Mouse (Mus musculus): ENCODE measurements at regions not wholly inside any gene's neighbourhood (a gene's known extent, or its start where the extent isn't known, plus 50 kb on each side); places are given as distances from the start of the nearest gene placed in this dataset.
"Not testable (repeated sequence)": the region's sequence is repeated elsewhere in the genome, so short reads cannot be mapped to it uniquely, and the experiment has no call there.

GRCm38 (mm10) chrX:94849549-94849948 is 125.2 kb downstream of the Zxdb start:
- H3K27me3 ChIP-seq (replicated peaks; ENCODE audit: control insufficient read depth, insufficient read depth, low read length); H3K4me3 ChIP-seq (ENCODE audit: low read depth, low read length); H3K4me2 ChIP-seq; H3K36me3 ChIP-seq (ENCODE audit: control insufficient read depth, insufficient read depth, low read length); H3K27ac ChIP-seq (ENCODE audit: low read depth, low read length); DNase-seq (ENCODE audit: low spot score); H3K4me1 ChIP-seq (replicated peaks; ENCODE audit: control insufficient read depth, insufficient read depth, low read length); H3K9ac ChIP-seq (ENCODE audit: low read depth, low read length); H3K9me3 ChIP-seq (ENCODE audit: control insufficient read depth, low read length); ATAC-seq (replicated peaks; ENCODE audit: low FRiP score): not testable (repeated sequence)
- 92% methylated on average over 1 of the region's 3 CpGs for WGBS

DNA sequence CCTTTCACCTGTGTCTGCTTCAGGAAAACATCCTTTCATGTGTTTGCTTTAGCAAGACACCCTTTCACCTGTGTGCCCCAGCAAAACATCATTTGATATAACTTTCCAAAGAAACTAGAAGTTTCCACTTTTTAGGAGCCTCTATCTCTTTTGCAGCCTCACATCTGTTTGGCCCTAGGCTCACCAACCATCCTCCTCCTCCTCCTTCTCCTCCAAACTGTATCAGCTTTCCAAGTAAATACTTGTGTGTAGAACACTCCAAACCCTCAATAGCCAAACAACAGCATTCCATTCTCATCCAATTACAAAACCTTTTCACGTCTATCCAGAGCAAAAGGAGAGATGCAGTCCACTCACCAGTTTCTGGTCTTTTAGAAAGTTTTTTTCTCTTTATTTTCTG is 133.1 kb downstream of the Zxdb start:
- no peak for ATAC-seq (replicated peaks; ENCODE audit: low FRiP score)
- no peaks in the 10 kb centered on the region for H3K4me1 ChIP-seq (replicated peaks; ENCODE audit: control insufficient read depth, insufficient read depth, low read length)
- no peaks in the 10 kb centered on the region for H3K36me3 ChIP-seq (ENCODE audit: control insufficient read depth, insufficient read depth, low read length)
- H3K4me3 ChIP-seq (ENCODE audit: low read depth, low read length) = no peak overlapping the region
- no peak overlapping the region for H3K9ac ChIP-seq (ENCODE audit: low read depth, low read length)
- H3K4me2 ChIP-seq = no peak overlapping the region
- H3K27ac ChIP-seq (ENCODE audit: low read depth, low read length) = no peak overlapping the region
- H3K27me3 ChIP-seq (replicated peaks; ENCODE audit: control insufficient read depth, insufficient read depth, low read length) = peaks cover 3% of the 10 kb centered on the region; the same call in 1 of the 2 replicates
- DNase-seq (ENCODE audit: low spot score) = no peak
- 56% methylated on average over 1 of the region's 1 CpGs for WGBS
- no peaks in the 10 kb centered on the region for H3K9me3 ChIP-seq (ENCODE audit: control insufficient read depth, low read length)

DNA sequence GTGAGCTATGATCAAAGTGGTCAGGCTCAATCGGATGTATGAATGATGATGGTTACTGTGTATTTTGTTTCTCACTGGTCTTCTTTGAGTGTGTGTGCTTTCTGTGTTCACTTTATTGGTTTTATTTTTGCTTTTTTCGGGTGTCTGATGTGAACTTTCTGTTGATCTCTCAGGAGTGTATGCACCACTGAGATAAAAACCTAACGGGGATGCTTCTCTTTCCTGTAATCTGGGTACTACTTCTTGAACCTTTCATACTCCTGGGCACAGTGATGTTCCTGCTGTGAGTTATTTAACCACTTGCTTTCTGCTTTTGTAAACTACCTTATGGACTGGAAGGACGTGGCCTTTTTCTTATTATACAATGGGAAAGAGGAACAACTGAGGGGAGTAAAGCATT is 133.6 kb downstream of the Zxdb start:
- Histone ChIP-seq H3K4me2 (no peak overlapping the region), H3K4me3 (ENCODE audit: low read depth, low read length) (no peak overlapping the region), H3K36me3 (ENCODE audit: control insufficient read depth, insufficient read depth, low read length) (no peaks in the 10 kb centered on the region), H3K9me3 (ENCODE audit: control insufficient read depth, low read length) (no peaks in the 10 kb centered on the region), H3K27ac (ENCODE audit: low read depth, low read length) (no peak overlapping the region), H3K27me3 (replicated peaks; ENCODE audit: control insufficient read depth, insufficient read depth, low read length) (peaks cover 3% of the 10 kb centered on the region; the same call in 1 of the 2 replicates), H3K9ac (ENCODE audit: low read depth, low read length) (no peak overlapping the region), H3K4me1 (replicated peaks; ENCODE audit: control insufficient read depth, insufficient read depth, low read length) (no peaks in the 10 kb centered on the region)
- DNase-seq (ENCODE audit: low spot score) (no peak), ATAC-seq (replicated peaks; ENCODE audit: low FRiP score) (no peak)
- 56% methylated on average over 4 of the region's 4 CpGs for WGBS

DNA sequence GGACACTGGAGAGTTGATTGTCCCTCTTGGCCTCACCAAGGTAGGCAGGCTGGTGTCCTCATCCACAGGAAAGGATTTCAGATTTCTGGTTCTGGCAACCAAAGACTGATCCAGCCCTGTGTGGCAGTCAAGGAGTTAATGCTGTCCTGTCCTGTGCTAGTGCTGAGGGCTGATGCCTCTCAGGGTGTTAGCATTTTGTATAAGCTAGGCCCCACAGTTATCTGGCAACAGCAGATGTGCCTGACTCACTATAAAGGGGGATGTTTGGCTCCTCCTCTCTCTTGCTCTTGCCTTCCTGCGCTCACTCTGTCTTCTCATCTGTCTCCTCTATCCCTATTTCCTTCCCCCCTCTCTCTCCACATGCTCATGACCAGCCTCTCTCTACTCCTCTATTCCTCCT is 138.8 kb downstream of the Zxdb start:
- Histone ChIP-seq H3K4me2 (0 out of 2 replicates have a peak overlapping the region, but pooled peaks have one; percentile 7), H3K9me3 (ENCODE audit: control insufficient read depth, low read length) (no peaks in the 10 kb centered on the region), H3K27ac (ENCODE audit: low read depth, low read length) (peak overlapping the region; percentile 55), H3K27me3 (replicated peaks; ENCODE audit: control insufficient read depth, insufficient read depth, low read length) (0 out of 2 replicates have a peak, but pooled peaks cover 3% of the 10 kb centered on the region), H3K4me3 (ENCODE audit: low read depth, low read length) (no peak overlapping the region), H3K36me3 (ENCODE audit: control insufficient read depth, insufficient read depth, low read length) (no peaks in the 10 kb centered on the region), H3K4me1 (replicated peaks; ENCODE audit: control insufficient read depth, insufficient read depth, low read length) (no peaks in the 10 kb centered on the region), H3K9ac (ENCODE audit: low read depth, low read length) (no peak overlapping the region)
- 20% methylated on average over 1 of the region's 1 CpGs for WGBS
- ATAC-seq (replicated peaks; ENCODE audit: low FRiP score) = peak; percentile 94
- peak; percentile 36 for DNase-seq (ENCODE audit: low spot score)

DNA sequence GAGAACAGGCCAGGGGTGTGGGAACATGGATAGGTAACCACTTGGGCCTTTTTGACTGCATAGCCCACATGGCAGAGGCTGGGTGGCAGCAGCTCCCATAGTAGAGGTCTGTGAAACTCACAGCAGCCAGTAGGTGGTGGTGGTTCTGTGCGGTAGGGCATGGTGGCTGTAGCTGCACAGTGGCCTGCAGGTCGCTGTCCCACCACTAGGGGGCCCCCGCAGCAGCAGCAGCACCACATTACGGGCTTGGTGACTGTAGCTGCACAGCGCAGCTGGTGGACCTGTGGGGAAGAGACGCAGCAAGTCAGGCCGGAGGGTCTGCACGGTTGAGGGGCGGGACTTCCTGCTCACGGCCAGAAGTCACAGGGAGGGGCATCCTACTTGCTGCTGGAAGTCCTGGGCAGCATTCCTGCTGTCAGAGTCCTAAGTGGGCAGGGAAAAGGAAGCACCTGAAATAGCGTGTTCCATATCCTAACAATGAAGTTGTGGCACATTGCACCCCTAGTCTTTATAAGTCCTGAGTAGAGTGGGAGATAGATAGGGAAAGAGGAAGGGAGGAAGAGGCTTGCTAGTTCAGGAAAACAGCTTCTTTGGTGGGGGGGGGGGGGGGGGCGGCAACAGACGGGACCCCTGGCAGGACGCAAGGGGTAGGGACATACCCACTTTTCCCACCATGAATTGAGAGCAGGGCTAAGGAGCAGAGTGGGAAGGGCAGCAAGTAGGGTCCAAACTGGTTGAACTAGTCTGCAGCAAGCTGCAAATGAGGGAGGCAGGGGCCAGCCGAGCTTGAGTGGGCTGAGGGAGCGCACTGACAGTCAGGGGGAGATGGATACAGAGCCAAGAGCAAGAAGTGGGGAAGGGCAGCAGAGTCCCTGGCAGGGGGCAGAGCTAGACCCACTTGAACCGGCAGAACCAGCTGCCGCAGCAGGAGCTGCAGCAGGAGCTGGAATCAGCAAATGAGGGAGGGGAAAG is 141.4 kb downstream of the Zxdb start:
- no peaks in the 10 kb centered on the region for H3K4me1 ChIP-seq (replicated peaks; ENCODE audit: control insufficient read depth, insufficient read depth, low read length)
- peak overlapping the region; percentile 40 for H3K9ac ChIP-seq (ENCODE audit: low read depth, low read length)
- peak overlapping the region; percentile 61 for H3K4me2 ChIP-seq
- no peak overlapping the region for H3K27ac ChIP-seq (ENCODE audit: low read depth, low read length)
- no peaks in the 10 kb centered on the region for H3K9me3 ChIP-seq (ENCODE audit: control insufficient read depth, low read length)
- ATAC-seq (replicated peaks; ENCODE audit: low FRiP score) = peak; percentile 88
- peak; percentile 85 for DNase-seq (ENCODE audit: low spot score)
- no peaks in the 10 kb centered on the region for H3K36me3 ChIP-seq (ENCODE audit: control insufficient read depth, insufficient read depth, low read length)
- peak overlapping the region; percentile 41 for H3K4me3 ChIP-seq (ENCODE audit: low read depth, low read length)
- 0 out of 2 replicates have a peak, but pooled peaks cover 3% of the 10 kb centered on the region for H3K27me3 ChIP-seq (replicated peaks; ENCODE audit: control insufficient read depth, insufficient read depth, low read length)
- 18% methylated on average over 16 of the region's 18 CpGs for WGBS

DNA sequence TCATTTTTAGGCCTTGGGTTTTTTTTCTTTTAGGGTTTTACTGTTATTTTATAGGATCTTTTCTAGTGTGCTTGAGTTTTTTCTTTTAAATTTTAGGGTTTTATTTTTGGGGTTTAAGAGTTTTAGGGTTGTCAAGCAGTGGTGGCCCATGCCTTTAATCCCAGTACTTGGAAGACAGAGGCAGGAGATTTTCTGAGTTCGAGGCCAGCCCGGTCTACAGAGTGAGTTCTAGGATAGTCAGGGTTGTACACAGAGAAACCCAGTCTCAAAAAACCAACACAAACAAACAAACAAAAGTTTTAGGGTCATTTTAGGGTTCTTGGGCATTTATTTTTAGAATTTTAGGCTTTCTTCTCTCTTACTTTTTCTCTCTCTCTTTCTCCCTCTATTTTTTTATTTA is 142.9 kb downstream of the Spin4 start:
- H3K4me3 ChIP-seq (ENCODE audit: low read depth, low read length); H3K36me3 ChIP-seq (ENCODE audit: control insufficient read depth, insufficient read depth, low read length); H3K9ac ChIP-seq (ENCODE audit: low read depth, low read length); H3K27ac ChIP-seq (ENCODE audit: low read depth, low read length); DNase-seq (ENCODE audit: low spot score); H3K27me3 ChIP-seq (replicated peaks; ENCODE audit: control insufficient read depth, insufficient read depth, low read length); H3K9me3 ChIP-seq (ENCODE audit: control insufficient read depth, low read length); H3K4me1 ChIP-seq (replicated peaks; ENCODE audit: control insufficient read depth, insufficient read depth, low read length); H3K4me2 ChIP-seq; ATAC-seq (replicated peaks; ENCODE audit: low FRiP score): not testable (repeated sequence)
- 82% methylated on average over 2 of the region's 2 CpGs for WGBS
